Mouse (Mus musculus): Measurements from ENCODE around the gene Macrod2.

DNA sequence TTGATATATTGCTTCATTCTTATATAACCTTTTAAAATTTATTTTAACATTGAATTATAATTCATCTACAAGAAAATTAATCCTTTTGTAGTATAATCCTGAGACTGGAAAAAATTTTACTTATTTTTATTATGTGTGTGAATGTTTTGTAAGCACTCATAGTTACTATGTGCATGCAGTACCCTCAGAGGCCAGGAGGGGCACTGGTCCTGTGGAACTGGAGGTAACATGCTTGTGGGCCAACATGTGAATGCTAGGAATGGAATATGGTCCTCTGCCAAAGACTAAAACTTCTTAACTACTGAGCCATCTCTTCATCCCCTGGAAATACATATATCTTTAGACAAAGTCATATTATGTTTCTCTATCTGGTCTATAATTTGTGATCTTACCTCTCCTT lies 531.8 kb downstream of the Macrod2 start:
- no peak for TF ChIP-seq GATA1 (IDR thresholded peaks at IDR 0.05; ENCODE audit: borderline replicate concordance, low read length)
- TF ChIP-seq FLI1 (IDR thresholded peaks at IDR 0.05; ENCODE audit: low read length) = no peak

Measured in megakaryocyte, embryonic 14.5 days (primary cell).